Mouse (Mus musculus) liver (tissue): Measurements from ENCODE around the gene Ado.

Experiments
- DNase-seq: peaks from one replicate; pipeline ENCODE4 v3.0.0-alpha.2; 2020; ENCODE audit warnings: mixed read lengths

The Ado gene

DNA sequence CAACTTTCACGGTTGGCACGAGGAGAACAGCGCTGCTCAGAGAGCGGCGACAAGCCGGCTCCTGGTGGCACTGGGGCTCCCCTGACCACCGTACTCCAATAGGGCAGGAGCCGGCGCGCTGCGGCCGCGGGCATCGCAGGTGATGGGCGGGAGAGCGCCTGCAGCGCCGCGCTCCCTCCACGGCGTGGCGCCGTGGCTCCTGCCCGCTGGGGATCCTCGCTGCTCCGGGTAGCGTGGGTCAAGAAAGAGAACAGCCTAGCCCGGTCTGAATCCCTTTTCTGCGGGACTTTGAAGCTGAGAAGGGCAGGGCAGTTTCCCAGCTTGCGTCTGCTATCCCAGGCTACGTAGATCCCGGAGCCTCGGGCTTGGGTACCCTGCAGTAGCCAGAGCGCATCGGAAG, 12.8 kb downstream of the Ado start:
- DNase-seq, result peak; percentile 59

DNA sequence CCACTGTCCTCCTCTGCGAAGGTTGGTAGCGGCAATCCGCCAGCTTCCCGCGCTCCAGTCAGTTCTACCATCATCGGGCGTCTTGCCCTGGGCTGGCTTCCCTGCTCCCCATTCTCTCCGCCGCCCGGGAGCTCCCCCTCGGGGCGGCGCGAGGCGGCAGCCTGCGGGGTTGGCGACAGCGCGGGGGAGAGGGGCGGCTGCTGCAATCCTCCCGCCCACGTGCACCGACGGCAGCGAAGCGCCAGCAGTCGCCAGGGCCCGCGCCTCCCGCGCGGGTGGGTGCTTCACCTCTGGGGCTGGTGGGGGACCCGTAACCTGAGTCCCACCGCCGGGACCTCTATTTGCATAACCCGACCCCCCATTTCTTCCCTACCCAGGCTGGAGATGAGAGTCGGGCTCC, 13.5 kb downstream of the Ado start, which contains the start of gene Egr2:
Egr2 (plus strand) TSS at position 220 of the 400 bp plus-strand sequence.
- DNase-seq, result no peak

DNA sequence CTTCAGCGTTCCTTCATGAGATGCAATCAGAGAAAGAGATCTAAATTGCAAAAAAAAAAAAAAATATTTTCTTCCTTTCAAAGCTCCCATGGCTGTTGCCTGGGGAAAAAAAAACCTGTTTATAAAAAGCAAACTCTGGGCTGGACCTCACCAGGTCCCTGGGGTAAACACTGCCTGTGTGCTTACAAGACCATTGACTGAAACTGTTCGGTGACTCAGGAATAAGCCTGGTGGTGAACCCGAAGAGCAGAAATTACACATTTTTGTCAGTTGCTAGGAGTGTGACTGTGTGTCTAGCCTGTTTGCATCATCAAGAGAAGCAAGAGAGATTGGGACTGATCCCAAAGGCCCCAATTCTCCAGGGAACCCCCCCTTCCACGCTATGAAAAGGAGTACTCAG, 19.0 kb downstream of the Ado start:
- no peak for DNase-seq

DNA sequence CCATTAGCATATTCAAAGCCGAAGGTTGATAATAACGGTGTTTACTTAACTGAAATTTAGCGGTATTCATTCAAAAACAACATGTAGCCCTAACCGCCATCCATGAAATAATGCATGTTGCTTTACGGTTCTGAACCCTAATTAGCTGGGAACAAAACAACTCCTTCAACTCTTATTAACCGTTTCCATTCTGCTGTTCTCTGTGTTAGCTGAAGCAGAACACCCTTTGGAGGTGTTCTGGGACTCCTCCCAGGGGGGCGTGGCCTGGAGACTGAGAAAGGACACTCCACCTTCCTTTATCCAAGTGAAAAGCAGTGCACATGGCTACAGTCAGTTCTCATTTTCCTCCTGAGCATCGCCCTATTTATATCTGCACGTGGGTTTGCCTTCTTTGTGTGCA, 22.3 kb downstream of the Ado start:
- no peak for DNase-seq

DNA sequence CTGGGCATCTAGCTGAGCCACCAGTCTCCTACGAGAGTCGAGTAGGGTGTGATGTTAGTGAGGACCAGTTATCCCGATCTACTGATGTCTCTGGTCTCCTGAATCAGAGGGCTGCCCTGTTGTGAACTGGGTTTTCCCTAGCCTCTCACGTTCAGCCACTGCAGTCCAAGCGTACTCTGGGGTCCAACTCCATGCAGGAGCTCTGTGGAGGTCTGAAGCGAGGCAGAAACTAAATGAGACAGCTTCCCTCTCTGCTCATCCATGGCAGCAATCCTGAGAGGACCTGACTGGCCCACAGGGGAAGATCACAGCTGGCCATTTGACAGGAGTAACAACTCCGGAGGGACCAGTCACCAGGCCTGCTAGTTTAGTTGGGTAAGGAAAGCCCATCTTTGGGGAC, 24.1 kb downstream of the Ado start:
- DNase-seq, result no peak

DNA sequence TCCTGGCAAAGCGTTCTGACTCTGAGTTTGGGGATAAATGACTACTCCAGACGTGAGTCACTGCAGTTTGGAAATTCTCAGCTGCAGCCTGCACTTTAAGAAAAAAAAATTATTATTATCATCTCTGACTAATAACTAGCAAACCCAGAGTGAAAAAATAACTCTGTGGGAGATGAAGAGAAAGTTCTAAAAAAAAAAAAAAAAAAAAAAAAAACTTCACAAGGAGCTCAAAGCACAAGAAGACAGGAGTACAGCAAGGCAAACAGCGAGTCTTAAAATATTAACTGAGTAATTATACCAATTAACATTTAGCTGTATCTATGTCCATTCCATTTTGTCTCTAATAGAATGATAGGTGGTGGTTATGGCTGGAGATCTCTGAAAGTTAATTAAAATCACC, 24.6 kb downstream of the Ado start:
- DNase-seq, result no peak

DNA sequence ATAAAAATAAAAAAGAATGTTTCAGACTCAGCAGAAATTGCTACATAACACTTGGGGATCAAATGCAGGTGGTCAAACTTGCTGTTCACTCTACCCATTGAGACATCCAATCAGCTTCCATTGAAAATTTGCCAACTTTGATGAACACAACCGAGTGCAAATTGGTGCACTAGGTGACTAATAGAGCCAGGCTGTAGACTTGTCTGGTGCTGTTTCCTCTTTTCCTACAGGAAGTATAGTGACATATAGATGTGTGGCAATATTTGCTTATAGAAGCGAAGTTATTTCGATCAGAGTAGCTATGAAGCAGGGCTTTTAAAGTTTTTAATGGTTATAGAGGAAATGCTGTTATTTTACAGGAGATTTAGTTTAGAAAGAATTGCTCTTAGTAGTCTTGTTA, 30.0 kb downstream of the Ado start:
- DNase-seq, result no peak

DNA sequence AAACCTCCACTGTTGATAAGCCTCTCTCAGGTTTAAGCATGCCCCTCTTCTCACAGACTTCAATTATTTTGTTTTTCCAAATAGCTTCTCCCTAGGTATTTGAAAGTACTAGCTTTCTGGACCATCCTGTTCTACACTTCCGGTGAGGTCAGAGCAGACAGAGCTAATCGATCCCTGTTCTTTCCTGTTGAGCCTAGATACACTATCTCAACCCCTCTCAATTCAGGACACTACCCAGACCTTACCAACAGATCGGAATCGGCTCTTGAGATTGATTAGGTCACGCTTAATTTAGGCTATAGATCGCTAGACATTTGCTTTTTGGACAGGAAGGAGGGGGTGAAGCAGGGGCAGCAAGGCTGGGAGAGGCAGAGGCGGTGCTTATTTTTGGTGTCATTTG, 35.9 kb downstream of the Ado start:
- DNase-seq, result no peak

DNA sequence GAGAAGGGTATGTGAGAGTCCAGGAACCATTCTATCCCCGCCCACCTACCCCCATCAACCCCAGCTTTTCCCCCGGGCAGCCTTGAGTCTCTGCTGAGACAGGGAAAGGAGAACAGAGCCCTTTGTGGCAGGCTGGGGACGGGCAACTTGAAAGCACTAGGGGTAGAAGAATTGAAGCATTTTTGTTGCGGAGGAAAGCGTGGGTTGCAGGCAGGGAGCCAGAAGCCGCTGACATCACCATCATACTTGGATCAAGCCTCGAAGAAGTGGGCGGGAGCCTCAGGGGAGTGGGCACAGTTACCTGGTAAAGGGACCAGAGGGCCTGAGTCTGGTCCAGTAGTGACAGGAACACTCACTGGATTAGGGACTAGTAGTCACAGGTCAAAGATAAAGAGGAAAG, 36.5 kb downstream of the Ado start:
- DNase-seq, result no peak

DNA sequence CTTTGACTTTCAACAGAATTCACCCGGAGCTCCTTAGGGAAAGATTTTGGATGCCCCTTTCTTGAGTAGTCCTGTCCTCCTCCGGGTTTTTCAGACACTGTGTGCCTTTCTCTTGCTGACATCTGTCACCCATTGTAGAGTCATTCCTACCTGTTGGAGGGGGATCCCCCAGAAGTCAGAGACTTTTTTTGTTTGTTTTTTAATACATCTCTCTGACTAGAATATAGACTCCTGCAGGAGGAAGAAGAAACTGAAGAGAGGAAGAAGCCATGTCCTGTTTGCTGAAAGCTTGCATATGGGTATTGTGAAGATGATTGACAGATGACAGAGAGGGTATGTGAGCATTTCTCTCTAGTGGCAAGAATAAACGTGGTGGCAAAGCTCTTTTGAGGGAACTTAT, 43.5 kb downstream of the Ado start:
- no peak for DNase-seq

DNA sequence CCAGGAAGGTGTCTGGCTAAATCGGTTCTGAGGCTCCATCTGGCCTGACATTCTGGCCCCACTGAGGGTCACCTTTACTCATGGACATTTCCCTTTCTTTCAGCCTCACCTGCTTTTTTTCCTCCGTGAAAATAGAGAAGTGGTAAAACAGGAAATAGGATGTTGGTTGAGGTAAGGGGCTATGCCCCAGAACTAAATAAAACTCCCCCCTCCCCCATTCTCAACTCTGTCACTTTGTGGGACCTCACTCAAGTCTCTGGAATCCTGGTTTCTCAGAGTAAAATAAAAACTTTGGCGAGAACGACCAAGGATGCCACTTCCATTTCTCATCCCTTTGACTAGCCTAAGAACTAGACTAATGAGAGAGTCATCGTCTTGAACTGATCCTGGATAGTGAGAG, 44.7 kb downstream of the Ado start:
- no peak for DNase-seq

DNA sequence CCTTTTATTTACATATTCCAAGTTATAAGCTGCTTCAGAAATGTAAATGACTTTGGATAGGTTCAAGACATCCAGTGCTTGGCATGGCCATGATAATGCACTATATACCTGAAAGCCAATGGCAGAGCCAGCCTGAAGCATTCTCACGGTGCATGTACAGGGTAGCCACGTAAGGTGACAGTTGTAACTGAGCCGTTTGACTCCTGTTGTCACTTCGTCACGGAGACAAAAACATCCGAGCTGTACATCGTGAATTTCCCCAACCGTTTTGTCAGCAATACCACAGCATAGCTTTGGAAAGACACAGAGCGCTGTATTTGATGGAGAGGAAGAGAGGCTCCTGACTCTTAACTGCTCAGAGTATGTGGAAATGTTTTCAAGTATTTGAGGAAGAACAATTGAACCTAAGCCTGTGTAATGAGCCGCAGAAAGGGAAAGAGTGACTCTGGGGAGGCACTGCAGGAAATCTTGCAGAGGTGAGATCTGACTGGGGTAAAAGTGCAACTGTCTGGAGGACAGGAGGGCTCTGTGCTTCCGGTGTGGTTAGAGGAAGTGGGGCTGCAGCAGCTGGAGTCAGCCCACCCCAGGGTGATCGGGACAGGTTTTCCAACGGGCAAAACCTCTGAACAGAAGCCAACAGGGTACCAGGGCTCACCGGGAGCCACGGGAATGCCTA, 45.3 kb downstream of the Ado start:
- DNase-seq, result no peak

DNA sequence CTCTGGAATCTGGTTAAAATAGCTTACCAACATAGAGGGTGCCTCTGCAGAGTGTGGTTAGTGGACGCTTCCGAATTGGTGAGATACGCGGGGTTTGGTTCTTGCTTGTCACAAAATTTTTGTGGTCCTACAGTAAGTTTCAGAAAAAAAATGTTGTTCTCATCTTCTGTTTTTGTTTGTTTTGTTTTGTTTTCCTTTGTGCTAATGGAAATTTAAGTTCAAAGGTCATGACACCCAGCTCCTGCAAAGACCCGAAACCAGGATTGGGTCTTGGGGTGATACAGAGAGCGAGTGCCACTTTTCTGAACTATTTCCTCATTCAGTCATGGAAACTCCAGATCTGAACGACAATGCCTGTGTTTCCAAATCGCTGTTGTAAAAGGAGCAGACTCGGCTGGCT, 50.8 kb downstream of the Ado start:
- DNase-seq, result no peak

DNA sequence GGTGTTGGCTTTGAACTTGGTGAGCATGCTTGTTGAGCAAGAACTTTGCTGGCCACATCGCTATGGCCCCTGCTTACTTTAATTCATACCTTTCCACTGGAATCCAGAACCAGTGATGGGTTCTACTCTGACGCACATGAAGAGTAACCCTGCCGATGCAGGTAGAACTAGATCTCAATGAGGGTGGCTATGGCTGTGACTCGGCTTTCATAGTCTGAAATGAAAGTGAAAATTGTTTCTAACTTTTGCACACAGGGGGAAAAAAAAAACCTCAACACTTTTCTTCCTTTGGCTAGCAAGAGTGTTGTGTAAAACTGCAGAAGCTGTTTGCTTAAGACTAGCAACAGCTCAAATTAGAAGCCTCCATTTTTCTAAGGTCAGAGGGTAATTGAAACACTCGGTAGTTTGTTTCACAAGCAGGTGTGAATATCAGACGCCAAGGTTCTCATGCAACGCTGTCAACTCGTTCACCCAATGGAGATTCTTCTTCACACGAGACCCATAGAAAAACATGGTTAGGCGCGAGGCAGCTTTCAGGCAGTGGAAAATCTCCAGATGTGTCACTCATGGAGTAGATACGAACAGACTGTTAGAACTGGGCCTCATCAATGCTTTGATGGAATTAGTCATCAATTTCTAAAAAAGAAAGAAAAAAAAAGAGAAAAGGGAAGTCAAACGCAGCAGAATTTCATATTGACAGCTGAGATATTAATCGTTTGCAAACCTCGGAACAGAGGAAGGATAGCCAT, 51.4 kb downstream of the Ado start:
- DNase-seq, result no peak
